Mouse (Mus musculus) small intestine, adult 2 months (tissue): Measurements from ENCODE around the gene Dhtkd1.

Experiments
- CTCF ChIP-seq: fragments of 200-500 bp; IDR thresholded peaks from 2 replicates; pipeline ENCODE4 v1.5.1; 2012; ENCODE audit warnings: low read depth, mild to moderate bottlenecking, control low read depth, inconsistent platforms, low read length, moderate library complexity, mixed read lengths; ENCODE audit not compliant: insufficient replicate concordance, insufficient read length; ENCODE audit errors: extremely low read depth
- POLR2A ChIP-seq: fragments of 200-500 bp; IDR thresholded peaks from 2 replicates; pipeline ENCODE4 v1.6.1; 2012; ENCODE audit warnings: low read depth, mild to moderate bottlenecking, control low read depth, inconsistent platforms, low read length, moderate library complexity

- TF ChIP-seq CTCF: no peak
- no peak for TF ChIP-seq POLR2A
Observed at GRCm38 (mm10) chr2:5940936-5941335, 1.7 kb downstream of the Dhtkd1 start.
